Mouse (Mus musculus): ENCODE data around the gene Pard3b. TPM values are rescaled to one million over a fixed set of nuclear protein-coding genes. Genes with fewer than 3 reads are reported as not detected.

The Pard3b gene
- polyA plus RNA-seq, 1 experiment from 2014 or later, result 19.3 TPM

DNA sequence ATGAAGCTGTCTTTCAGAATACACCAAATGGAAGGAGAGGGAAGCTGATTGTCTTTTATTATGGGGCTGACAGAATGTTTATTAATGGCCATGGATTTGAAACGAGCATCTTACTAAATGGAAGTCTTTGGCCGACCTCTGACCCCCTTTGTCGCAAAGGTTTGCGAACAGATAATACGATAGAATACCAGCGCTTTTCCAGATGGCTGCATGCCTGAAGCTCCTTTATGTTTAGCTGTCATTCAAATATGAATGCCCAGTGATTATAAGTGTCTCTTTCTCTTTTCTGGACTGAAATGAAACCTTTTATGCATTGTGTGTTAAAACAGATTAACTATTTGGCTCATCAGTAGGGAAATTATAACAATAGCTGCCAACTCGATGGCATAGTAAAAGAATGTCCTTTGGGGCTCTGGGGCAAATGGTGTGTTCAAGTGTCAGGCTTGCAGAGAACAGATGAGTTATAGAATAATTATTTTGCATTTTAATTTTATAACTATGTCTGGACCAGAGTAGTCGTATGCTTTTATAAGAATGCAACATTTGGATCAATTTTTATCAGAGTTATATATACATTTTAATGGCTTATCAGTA lies 46.7 kb downstream of the Pard3b start:
- Histone ChIP-seq H3K4me1 (peaks cover 12% of the 10 kb centered on the region), H3K36me3 (replicated peaks) (no peaks in the 10 kb centered on the region), H3K27ac (no peak overlapping the region), H3K9ac (no peak overlapping the region), H3K4me3 (replicated peaks) (no peak overlapping the region), H3K9me3 (no peaks in the 10 kb centered on the region), H3K27me3 (no peaks in the 10 kb centered on the region), H3K4me2 (no peak overlapping the region)
- 8% methylated on average over 8 of the region's 8 CpGs for WGBS
- ATAC-seq (ENCODE audit: low FRiP score), result peak; percentile 30; the same call in 1 of the 2 replicates

DNA sequence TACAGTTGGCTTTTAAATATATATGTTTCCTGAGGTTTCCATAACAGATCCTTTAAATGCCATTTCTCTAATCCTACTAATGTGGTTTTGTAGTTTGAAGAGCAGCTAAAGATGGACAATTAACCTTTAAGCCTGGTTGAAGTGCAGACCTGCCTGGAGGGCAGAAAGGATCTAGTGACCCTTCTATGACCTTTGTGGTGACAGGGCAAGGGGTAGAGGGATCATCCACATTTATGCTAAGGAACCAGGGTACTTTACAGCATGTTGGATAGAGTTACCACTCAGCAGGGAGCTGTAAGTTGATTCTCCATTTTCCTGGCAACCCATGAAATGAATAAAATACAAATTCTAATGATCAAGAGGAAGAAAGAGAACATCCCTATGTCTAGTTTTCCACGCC lies 47.3 kb downstream of the Pard3b start:
- Histone ChIP-seq H3K4me2 (no peak overlapping the region), H3K9me3 (no peaks in the 10 kb centered on the region), H3K36me3 (replicated peaks) (no peaks in the 10 kb centered on the region), H3K4me3 (replicated peaks) (no peak overlapping the region), H3K27ac (no peak overlapping the region), H3K9ac (no peak overlapping the region), H3K4me1 (peaks cover 12% of the 10 kb centered on the region), H3K27me3 (no peaks in the 10 kb centered on the region)
- 53% methylated on average over 1 of the region's 1 CpGs for WGBS
- ATAC-seq (ENCODE audit: low FRiP score), result no peak

DNA sequence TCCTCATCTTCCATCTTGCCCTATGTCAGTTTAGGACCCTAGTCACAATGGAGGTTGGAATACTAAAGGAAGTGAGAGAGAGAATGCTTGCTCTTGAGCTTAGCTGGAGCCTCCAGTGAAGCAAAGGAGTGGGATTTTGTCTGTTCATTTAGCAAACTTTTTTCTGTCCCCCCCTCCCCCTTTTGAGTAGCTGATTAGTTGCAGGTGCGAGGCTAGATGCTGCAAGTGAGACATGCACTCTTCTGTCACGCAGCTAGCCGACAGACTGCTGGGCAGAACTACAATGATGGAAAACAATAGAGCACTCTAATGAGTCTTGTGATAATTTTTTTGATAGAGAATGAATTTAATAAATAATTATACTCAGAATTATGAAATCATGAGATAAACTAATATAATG lies 49.7 kb downstream of the Pard3b start:
- Histone ChIP-seq H3K9me3 (no peaks in the 10 kb centered on the region), H3K36me3 (replicated peaks) (no peaks in the 10 kb centered on the region), H3K4me3 (replicated peaks) (no peak overlapping the region), H3K27ac (no peak overlapping the region), H3K4me2 (no peak overlapping the region), H3K27me3 (no peaks in the 10 kb centered on the region), H3K9ac (no peak overlapping the region), H3K4me1 (peaks cover 12% of the 10 kb centered on the region)
- 41% methylated on average over 3 of the region's 3 CpGs for WGBS
- no peak for ATAC-seq (ENCODE audit: low FRiP score)

DNA sequence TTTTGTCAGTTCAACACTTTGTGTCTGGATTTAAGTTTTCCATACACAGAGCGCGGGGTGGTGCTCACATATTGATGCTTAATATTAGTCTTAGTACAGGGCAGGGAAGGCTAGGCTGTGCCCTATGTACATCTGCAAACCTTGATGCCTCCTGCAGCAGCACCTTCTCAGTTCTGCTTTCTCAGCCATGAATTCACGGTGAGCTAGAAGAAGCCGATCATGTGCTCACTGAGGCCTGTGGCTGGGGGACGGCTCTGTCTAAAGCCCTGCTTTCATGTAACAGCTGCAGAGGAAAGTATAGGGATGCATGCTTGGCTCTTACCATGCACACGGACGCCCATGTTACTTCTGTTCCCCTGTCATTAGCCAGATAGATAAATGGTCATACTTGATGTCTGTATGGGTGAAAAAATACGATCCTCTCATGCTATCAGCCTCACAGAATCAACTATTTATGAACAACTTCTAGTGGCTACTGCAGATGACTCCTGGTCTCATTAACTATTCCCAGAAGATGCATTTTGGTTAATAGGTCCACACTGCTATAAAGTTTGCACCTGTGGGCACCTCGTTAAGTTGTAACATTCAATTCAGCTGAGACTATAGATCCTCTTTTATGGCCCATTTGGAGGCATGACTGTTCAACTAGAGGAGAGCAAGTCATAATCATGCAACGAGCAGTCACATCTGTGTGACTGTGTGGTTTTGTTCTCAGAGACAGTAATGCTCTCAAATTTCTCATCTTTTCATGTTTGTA lies 60.0 kb downstream of the Pard3b start:
- WGBS, result 72% methylated on average over 10 of the region's 10 CpGs
- no peak overlapping the region for H3K9ac ChIP-seq
- H3K4me3 ChIP-seq (replicated peaks), result no peak overlapping the region
- no peaks in the 10 kb centered on the region for H3K36me3 ChIP-seq (replicated peaks)
- no peaks in the 10 kb centered on the region for H3K4me1 ChIP-seq
- H3K4me2 ChIP-seq, result no peak overlapping the region
- H3K9me3 ChIP-seq, result no peaks in the 10 kb centered on the region
- no peaks in the 10 kb centered on the region for H3K27me3 ChIP-seq
- no peak for ATAC-seq (ENCODE audit: low FRiP score)
- H3K27ac ChIP-seq, result no peak overlapping the region

DNA sequence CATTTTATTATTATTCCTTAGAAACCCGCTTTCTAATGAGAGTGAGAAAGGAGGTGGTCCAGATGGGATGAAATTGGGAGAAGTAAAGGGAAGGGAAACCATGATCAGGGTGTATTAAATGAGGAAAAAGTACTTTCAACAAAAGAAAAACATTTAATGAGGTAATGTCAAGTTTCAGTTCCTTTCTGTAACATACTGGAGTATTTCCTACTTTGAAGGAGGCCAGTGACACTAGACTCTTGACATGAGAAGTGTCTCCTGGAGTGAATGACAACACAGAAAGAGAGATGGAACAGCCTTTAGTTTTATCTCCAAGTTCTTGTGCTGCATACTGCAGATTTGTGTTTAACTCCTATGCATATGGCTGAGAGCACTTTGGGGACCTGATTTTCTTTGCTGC lies 71.2 kb downstream of the Pard3b start:
- 89% methylated on average over 1 of the region's 1 CpGs for WGBS
- Histone ChIP-seq H3K9me3 (no peaks in the 10 kb centered on the region), H3K4me1 (no peaks in the 10 kb centered on the region), H3K27me3 (no peaks in the 10 kb centered on the region), H3K27ac (no peak overlapping the region), H3K9ac (no peak overlapping the region), H3K4me3 (replicated peaks) (no peak overlapping the region), H3K36me3 (replicated peaks) (no peaks in the 10 kb centered on the region), H3K4me2 (no peak overlapping the region)
- no peak for ATAC-seq (ENCODE audit: low FRiP score)

DNA sequence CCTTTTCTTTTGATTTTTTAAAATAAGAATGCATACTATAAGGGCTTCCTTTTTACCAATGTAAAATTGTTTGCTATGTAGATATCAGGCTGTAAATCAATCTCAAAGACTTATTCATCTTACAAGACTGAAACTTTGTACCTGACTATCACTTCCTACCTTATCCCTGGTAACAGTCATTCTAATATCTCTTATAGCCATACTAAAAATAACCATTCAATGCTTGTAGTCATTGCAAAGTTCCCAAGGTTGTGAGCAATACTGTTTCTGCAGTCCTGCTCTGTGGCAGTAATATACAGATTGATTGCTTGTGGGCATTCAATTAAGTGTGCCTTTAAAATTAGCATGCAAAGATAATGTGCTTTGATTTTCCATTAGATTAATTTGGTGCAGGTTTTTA lies 72.9 kb downstream of the Pard3b start:
- no peak for ATAC-seq (ENCODE audit: low FRiP score)
- no peak overlapping the region for H3K9ac ChIP-seq
- no peak overlapping the region for H3K4me3 ChIP-seq (replicated peaks)
- no peaks in the 10 kb centered on the region for H3K36me3 ChIP-seq (replicated peaks)
- H3K9me3 ChIP-seq, result no peaks in the 10 kb centered on the region
- H3K27ac ChIP-seq, result no peak overlapping the region
- H3K27me3 ChIP-seq, result no peaks in the 10 kb centered on the region
- H3K4me1 ChIP-seq, result no peaks in the 10 kb centered on the region; the same call in 1 of the 2 replicates
- H3K4me2 ChIP-seq, result no peak overlapping the region

DNA sequence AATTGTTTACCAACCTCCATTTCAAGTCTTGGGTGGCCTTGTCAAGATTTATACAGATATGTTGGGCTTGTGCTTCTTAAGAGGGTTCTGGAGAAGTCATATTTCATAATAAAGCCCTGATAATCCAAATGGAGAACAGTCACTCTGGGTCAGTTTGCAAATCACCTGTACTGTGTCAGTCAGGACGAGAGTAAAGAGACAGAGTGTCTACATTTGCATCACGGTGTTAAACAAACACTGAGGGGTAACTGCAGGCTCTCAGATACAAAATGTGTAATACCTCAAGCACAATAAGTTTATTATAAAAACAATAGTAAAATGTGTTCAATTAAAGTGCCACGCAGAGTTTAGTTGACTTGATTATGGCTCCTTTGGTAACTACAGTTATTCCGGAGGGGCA lies 91.0 kb downstream of the Pard3b start:
- H3K4me3 ChIP-seq (replicated peaks), result no peak overlapping the region
- H3K4me2 ChIP-seq, result no peak overlapping the region
- H3K4me1 ChIP-seq, result no peaks in the 10 kb centered on the region
- ATAC-seq (ENCODE audit: low FRiP score), result no peak
- no peaks in the 10 kb centered on the region for H3K27me3 ChIP-seq
- WGBS, result 57% methylated on average over 4 of the region's 4 CpGs
- no peaks in the 10 kb centered on the region for H3K9me3 ChIP-seq
- H3K36me3 ChIP-seq (replicated peaks), result no peaks in the 10 kb centered on the region
- no peak overlapping the region for H3K27ac ChIP-seq
- H3K9ac ChIP-seq, result no peak overlapping the region

DNA sequence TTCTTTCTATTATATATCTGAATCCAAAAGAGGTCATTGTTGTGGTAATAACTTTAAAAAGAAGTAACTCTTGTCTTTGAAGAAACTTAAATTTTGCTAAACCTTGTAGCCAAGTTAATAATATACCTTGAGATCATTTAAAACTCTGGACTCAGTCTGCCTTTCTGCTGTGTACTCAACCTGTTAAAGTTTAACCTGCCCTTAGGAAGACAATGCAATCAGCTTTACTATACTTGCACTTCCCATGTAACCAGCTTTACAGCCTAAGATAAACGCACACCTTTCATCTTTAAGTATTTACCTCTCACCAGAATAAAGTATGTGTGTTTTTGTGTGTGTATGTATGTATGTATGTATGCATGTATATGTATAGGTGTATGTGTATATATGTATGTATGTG lies 97.9 kb downstream of the Pard3b start:
- no peak overlapping the region for H3K27ac ChIP-seq
- WGBS, result 95% methylated on average over 1 of the region's 1 CpGs
- H3K4me1 ChIP-seq, result no peaks in the 10 kb centered on the region
- no peak overlapping the region for H3K4me2 ChIP-seq
- no peaks in the 10 kb centered on the region for H3K27me3 ChIP-seq
- H3K4me3 ChIP-seq (replicated peaks), result no peak overlapping the region
- ATAC-seq (ENCODE audit: low FRiP score), result no peak
- H3K9me3 ChIP-seq, result no peaks in the 10 kb centered on the region
- no peak overlapping the region for H3K9ac ChIP-seq
- no peaks in the 10 kb centered on the region for H3K36me3 ChIP-seq (replicated peaks)

DNA sequence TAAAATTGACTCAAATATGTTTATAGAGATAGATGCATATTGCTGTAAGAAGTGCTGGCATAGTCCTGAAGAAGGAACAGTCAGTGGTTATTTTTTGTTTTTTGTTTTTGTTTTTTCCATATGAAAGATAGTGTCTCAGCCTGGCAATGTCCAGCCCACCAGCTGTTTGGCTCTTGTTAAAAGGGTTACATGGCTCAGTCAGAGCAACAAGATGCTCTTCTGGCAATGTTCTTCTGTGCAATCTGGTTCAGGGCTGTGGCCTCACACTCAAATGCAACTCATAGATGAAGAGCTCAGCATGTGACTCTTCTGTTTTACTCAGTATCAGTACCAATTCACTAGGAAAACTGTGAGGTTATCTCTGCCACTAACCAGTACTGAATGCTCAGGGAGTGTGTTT lies 104.2 kb downstream of the Pard3b start:
- Histone ChIP-seq H3K27me3 (no peaks in the 10 kb centered on the region), H3K27ac (no peak overlapping the region), H3K9me3 (no peaks in the 10 kb centered on the region), H3K4me2 (no peak overlapping the region), H3K4me3 (replicated peaks) (no peak overlapping the region), H3K9ac (no peak overlapping the region), H3K4me1 (no peaks in the 10 kb centered on the region), H3K36me3 (replicated peaks) (no peaks in the 10 kb centered on the region)
- ATAC-seq (ENCODE audit: low FRiP score), result no peak

DNA sequence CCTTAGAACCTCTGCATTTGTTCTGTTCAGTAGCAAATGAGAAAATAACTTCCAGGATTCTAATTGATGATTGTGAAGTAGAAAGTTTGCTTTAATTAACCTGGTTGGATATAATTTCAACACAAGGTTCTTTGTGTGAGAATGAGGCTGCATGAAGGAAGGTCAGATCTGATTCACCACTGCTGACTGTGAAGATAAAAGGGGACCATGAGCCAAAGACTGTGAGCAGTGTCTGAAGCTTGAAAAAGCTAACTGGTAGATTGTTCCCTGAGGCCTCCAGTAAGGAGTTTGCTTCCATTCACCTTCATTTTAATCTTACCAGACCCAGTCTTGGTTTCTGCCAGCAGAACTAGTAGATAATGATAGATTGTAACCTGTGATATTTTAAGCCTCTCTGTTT lies 108.9 kb downstream of the Pard3b start:
- no peaks in the 10 kb centered on the region for H3K36me3 ChIP-seq (replicated peaks)

DNA sequence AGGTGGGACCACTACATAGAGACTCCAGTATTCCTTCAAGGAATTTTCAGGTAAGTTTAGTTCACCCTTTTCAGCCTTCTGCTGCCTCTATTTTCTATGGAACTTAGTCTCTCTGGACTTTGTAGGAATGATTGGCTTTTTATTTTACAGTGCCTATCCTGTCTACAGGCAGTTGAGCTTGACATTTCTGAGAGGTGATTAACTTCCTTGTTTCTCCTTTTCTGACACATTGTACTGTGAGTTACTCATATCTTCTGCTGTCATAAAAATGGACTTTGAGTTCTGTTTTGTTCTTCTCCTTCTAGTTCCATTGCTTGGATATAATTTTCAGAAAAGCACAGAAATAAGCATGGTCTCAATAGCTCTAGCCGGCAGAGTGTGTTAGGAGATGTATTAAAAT lies 112.4 kb downstream of the Pard3b start:
- WGBS, result 100% methylated on average over 1 of the region's 1 CpGs
- Histone ChIP-seq H3K27me3 (no peaks in the 10 kb centered on the region), H3K9me3 (no peaks in the 10 kb centered on the region), H3K4me1 (no peaks in the 10 kb centered on the region), H3K4me2 (no peak overlapping the region), H3K27ac (no peak overlapping the region), H3K9ac (no peak overlapping the region), H3K4me3 (replicated peaks) (no peak overlapping the region), H3K36me3 (replicated peaks) (no peaks in the 10 kb centered on the region)
- ATAC-seq (ENCODE audit: low FRiP score), result no peak

More for the DNA sequence above, 108.9 kb downstream of the Pard3b start:
- H3K9me3 ChIP-seq, result no peaks in the 10 kb centered on the region
- H3K4me3 ChIP-seq (replicated peaks), result no peak overlapping the region
- ATAC-seq (ENCODE audit: low FRiP score), result no peak
- no peak overlapping the region for H3K9ac ChIP-seq
- no peaks in the 10 kb centered on the region for H3K4me1 ChIP-seq
- no peak overlapping the region for H3K27ac ChIP-seq
- H3K4me2 ChIP-seq, result no peak overlapping the region
- no peaks in the 10 kb centered on the region for H3K27me3 ChIP-seq

DNA sequence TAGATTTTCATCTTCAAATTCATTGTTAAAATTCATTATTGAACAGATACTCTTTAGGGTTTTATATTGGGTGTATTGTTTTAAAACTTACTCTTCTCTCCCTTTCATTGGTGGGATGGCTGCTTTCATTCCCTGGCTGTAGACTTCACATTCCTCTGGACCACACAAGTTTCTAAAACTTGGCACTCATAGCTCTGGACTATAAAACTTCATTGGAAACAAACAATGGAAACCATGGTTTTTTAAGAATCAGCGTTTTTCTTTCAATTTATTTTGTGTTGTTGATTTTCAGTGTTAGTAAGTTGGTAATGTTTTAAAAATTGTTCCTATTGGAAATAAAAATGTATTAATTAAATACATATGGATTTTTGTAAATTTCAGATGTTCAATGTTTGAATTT lies 118.1 kb downstream of the Pard3b start:
- no peaks in the 10 kb centered on the region for H3K9me3 ChIP-seq
- H3K4me3 ChIP-seq (replicated peaks), result no peak overlapping the region
- no peak overlapping the region for H3K9ac ChIP-seq
- ATAC-seq (ENCODE audit: low FRiP score), result no peak
- WGBS, result 87% methylated on average over 1 of the region's 1 CpGs
- no peaks in the 10 kb centered on the region for H3K27me3 ChIP-seq
- H3K4me2 ChIP-seq, result no peak overlapping the region
- no peaks in the 10 kb centered on the region for H3K36me3 ChIP-seq (replicated peaks)
- no peak overlapping the region for H3K27ac ChIP-seq
- H3K4me1 ChIP-seq, result no peaks in the 10 kb centered on the region

DNA sequence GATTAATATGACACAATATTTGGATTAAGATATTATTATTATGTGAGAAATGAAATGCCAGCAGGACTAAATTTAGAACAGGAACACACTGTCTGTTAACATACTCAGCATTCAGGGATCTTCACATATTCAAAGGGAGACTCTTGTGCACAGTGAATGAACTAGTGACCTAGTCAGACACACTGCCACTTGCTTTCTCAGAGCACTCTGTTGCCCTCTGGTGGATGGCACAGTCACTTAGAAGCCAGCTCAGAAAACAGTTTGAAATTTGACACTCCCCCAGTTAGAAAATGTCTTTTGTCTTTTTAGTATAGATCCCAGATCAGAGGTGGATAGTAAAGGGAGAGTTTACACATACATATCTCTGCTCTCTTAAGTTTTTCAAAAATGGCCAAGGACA lies 132.6 kb downstream of the Pard3b start:
- H3K27ac ChIP-seq, result no peak overlapping the region
- no peaks in the 10 kb centered on the region for H3K27me3 ChIP-seq
- no peaks in the 10 kb centered on the region for H3K36me3 ChIP-seq (replicated peaks)
- no peaks in the 10 kb centered on the region for H3K9me3 ChIP-seq
- peak; percentile 72 for ATAC-seq (ENCODE audit: low FRiP score)
- H3K4me1 ChIP-seq, result no peaks in the 10 kb centered on the region
- no peak overlapping the region for H3K4me2 ChIP-seq
- no peak overlapping the region for H3K9ac ChIP-seq
- no peak overlapping the region for H3K4me3 ChIP-seq (replicated peaks)
